Mouse (Mus musculus) ovary, adult 10 weeks (tissue): ENCODE data around the gene Ercc6. TPM values are rescaled to one million over a fixed set of nuclear protein-coding genes. Genes with fewer than 3 reads are reported as not detected.

Experiments
- polyA plus RNA-seq: library from polyadenylated mRNA; stranded (reverse); fragments of 350-450 nt; fragmentation: Illumina TruSeq; extraction: RNeasy Lipid Tissue Mini Kit (QIAGEN cat#74804); gene quantifications from one replicate; pipeline ENCODE4 v1.2.3, GENCODE M21; 2014

The Ercc6 gene
- 11.8 TPM for polyA plus RNA-seq

GRCm38 (mm10) chr14:32513336-32514032, at the start of gene Ercc6:
Ercc6 (plus strand) TSS chr14:32513521.

GRCm38 (mm10) chr14:32464601-32465505, 48.5 kb upstream of the Ercc6 start, which contains the start of gene Slc18a3:
Slc18a3 (minus strand) TSS chr14:32464850.

DNA sequence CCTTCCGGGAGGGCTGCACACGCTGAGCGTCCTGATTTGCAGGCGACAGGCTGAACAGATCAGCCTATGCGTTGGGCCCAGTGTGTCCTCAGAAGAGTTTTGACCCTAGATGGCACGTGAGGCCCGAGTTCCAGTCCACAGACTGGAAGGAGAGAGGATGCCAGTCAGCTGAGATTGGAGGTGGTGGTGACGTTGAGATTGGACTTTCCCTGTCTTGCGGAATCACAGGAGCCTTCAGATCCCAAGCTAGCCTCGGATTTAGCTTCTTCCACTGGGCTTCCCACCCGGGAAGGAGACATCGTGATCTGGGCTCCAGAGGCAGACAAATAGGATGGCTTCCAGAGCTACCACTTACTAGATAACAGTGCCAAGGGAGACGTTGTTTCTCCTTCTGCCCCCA, 47.4 kb upstream of the Ercc6 start, which contains the start of gene Chat:
Gene Chat, minus strand, starts transcription at position 101 of the 400 bp plus-strand sequence.

GRCm38 (mm10) chr14:32599290-32600041, 86.1 kb downstream of the Ercc6 start, which contains the start of gene Prrxl1:
Prrxl1 (plus strand) TSS chr14:32599407.

Other genes with a start within 250 kb of the Ercc6 start
- gene Ogdhl, start 191.5 kb upstream of the Ercc6 start, polyA plus RNA-seq, result 0.77 TPM
- 3.1 TPM for gene 1700024G13Rik, start 125.1 kb upstream of the Ercc6 start, polyA plus RNA-seq
- not detected for gene Slc18a3, start 48.7 kb upstream of the Ercc6 start, polyA plus RNA-seq
- not detected for gene Chat, start 47.5 kb upstream of the Ercc6 start, polyA plus RNA-seq
- not detected for gene Prrxl1, start 85.9 kb downstream of the Ercc6 start, polyA plus RNA-seq
- not detected for gene 3425401B19Rik, start 171.8 kb downstream of the Ercc6 start, polyA plus RNA-seq